Mouse (Mus musculus) bone marrow, adult 2 months (tissue): ENCODE measurements around the gene Ip6k3.

Experiments
- CTCF ChIP-seq: fragments of 200-500 bp; IDR thresholded peaks from 2 replicates; pipeline ENCODE4 v1.5.1; 2011; ENCODE audit warnings: low read length, control low read depth; ENCODE audit not compliant: control insufficient read depth, insufficient read depth
- POLR2A ChIP-seq: fragments of 200-500 bp; IDR thresholded peaks from 2 replicates; pipeline ENCODE4 v1.6.1; 2011; ENCODE audit warnings: low read depth, mild to moderate bottlenecking, control low read depth, low read length, borderline replicate concordance; ENCODE audit not compliant: control insufficient read depth

DNA sequence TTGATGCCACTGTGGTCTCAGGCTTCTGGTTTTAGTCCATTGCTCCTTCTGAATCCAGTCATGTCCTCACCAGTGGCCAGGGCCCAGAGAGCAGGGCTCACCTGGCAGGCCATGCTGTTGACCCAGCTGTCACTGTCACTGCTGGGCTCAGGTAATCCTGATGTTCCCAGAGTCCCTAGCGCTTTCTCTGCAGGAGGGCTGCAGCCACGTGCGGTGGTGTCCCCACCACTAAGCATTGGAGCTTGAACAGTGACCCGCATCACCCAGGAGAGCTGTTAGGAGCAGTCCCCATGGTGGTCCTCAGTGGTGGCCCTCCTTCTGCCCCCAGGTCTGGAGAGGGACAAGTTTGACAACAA lies 48.1 kb downstream of the Ip6k3 start:
- TF ChIP-seq POLR2A (no peak), CTCF (no peak)
